Mouse (Mus musculus) hindbrain, embryonic 11.5 days (tissue): ENCODE measurements around the gene Rnf180. TPM values are rescaled to one million over a fixed set of nuclear protein-coding genes. Genes with fewer than 3 reads are reported as not detected.

Experiments
- ATAC-seq: fragments of 200-750 bp; cut with Nextera tagmentation; 2 replicates; pipeline ENCODE4 v1.8.0; 2017; ENCODE audit warnings: mild to moderate bottlenecking, moderate TSS enrichment, moderate library complexity; ENCODE audit not compliant: low FRiP score
- DNase-seq: peaks from one replicate; pipeline ENCODE4 v3.0.0-alpha.2; 2015; ENCODE audit warnings: low spot score
- H3K27ac ChIP-seq: fragments of 300-500 bp; sonication (generic); 2 replicates; pipeline ENCODE4 v1.5.1; 2014; ENCODE audit warnings: mild to moderate bottlenecking, low read depth, low read length
- H3K27me3 ChIP-seq: fragments of 300-500 bp; sonication (generic); 2 replicates; pipeline ENCODE4 v1.6.1; 2014; ENCODE audit warnings: mild to moderate bottlenecking, low read length, moderate library complexity, mixed read lengths; ENCODE audit not compliant: control insufficient read depth, insufficient read depth
- H3K36me3 ChIP-seq: fragments of 300-500 bp; sonication (generic); 2 replicates; pipeline ENCODE4 v1.6.1; 2014; ENCODE audit warnings: mild to moderate bottlenecking, low read length, moderate library complexity, mixed read lengths; ENCODE audit not compliant: control insufficient read depth, insufficient read depth
- H3K4me1 ChIP-seq: fragments of 300-500 bp; sonication (generic); replicated peaks from 2 replicates; pipeline ENCODE4 v1.6.1; 2014; ENCODE audit warnings: low read length, mixed read lengths; ENCODE audit not compliant: control insufficient read depth, insufficient read depth
- H3K4me2 ChIP-seq: fragments of 300-500 bp; sonication (generic); replicated peaks from 2 replicates; pipeline ENCODE4 v1.6.1; 2014; ENCODE audit warnings: mild to moderate bottlenecking, low read depth, low read length
- H3K4me3 ChIP-seq: fragments of 300-500 bp; sonication (generic); 2 replicates; pipeline ENCODE4 v1.5.1; 2014; ENCODE audit warnings: low read depth, low read length
- H3K9ac ChIP-seq: fragments of 300-500 bp; sonication (generic); 2 replicates; pipeline ENCODE4 v1.6.1; 2014; ENCODE audit warnings: low read depth, low read length
- H3K9me3 ChIP-seq: fragments of 300-500 bp; sonication (generic); 2 replicates; pipeline ENCODE4 v1.6.1; 2016; ENCODE audit warnings: low read length; ENCODE audit not compliant: control insufficient read depth
- WGBS: fragments of 180-500 bp; shearing (Covaris S2); extraction: QIAGEN DNeasy Blood & Tissue Kit; methylation state at CpG from one replicate; pipeline ENCODE4 v1.1.7; 2014; 5-methylcytosine and 5-hydroxymethylcytosine counted together
- polyA plus RNA-seq: library from polyadenylated mRNA; unstranded; fragments of >200 nt; fragmentation: Nextera tagmentation; extraction: Ambion mirVana; gene quantifications from 2 replicates; pipeline ENCODE4 v1.2.1, GENCODE M21; 2014

Gene Rnf180
- polyA plus RNA-seq, 1 experiment from 2014 or later: 10.1 TPM

GRCm38 (mm10) chr13:105224048-105224447 is 70.6 kb downstream of the Rnf180 start:
- Histone ChIP-seq H3K9me3 (no peaks in the 10 kb centered on the region), H3K4me2 (no peak overlapping the region), H3K4me3 (no peak overlapping the region), H3K27me3 (no peaks in the 10 kb centered on the region), H3K36me3 (no peaks in the 10 kb centered on the region), H3K9ac (no peak overlapping the region), H3K4me1 (no peaks in the 10 kb centered on the region), H3K27ac (no peak overlapping the region)
- WGBS: 54% methylated on average over 10 of the region's 10 CpGs
- ATAC-seq: no peak
- no peak for DNase-seq

GRCm38 (mm10) chr13:105223147-105223546 is 71.5 kb downstream of the Rnf180 start:
- DNase-seq (peak; percentile 22), ATAC-seq (peak; percentile 76)
- H3K9ac ChIP-seq: no peak overlapping the region
- H3K27me3 ChIP-seq: no peaks in the 10 kb centered on the region
- no peaks in the 10 kb centered on the region for H3K36me3 ChIP-seq
- no peak overlapping the region for H3K4me2 ChIP-seq
- no peak overlapping the region for H3K27ac ChIP-seq
- H3K4me3 ChIP-seq: no peak overlapping the region
- WGBS: 75% methylated on average over 3 of the region's 3 CpGs
- H3K9me3 ChIP-seq: no peaks in the 10 kb centered on the region
- H3K4me1 ChIP-seq: no peaks in the 10 kb centered on the region

- Histone ChIP-seq H3K4me3 (no peak overlapping the region), H3K9ac (no peak overlapping the region), H3K9me3 (no peaks in the 10 kb centered on the region), H3K36me3 (no peaks in the 10 kb centered on the region), H3K4me2 (no peak overlapping the region), H3K27me3 (no peaks in the 10 kb centered on the region), H3K27ac (no peak overlapping the region), H3K4me1 (no peaks in the 10 kb centered on the region)
- no peak for DNase-seq
- ATAC-seq: peak; percentile 18; the same call in 1 of the 2 replicates
- whole genome bisulfite sequencing: 92% methylated on average over 5 of the region's 5 CpGs
Observed at GRCm38 (mm10) chr13:105222016-105222725, 72.4 kb downstream of the Rnf180 start.

GRCm38 (mm10) chr13:105210746-105211145 is 83.9 kb downstream of the Rnf180 start:
- ATAC-seq (no peak), DNase-seq (no peak)
- Histone ChIP-seq H3K27me3 (no peaks in the 10 kb centered on the region), H3K4me2 (no peak overlapping the region), H3K36me3 (no peaks in the 10 kb centered on the region), H3K4me3 (no peak overlapping the region), H3K4me1 (no peaks in the 10 kb centered on the region), H3K27ac (no peak overlapping the region), H3K9ac (no peak overlapping the region), H3K9me3 (no peaks in the 10 kb centered on the region)
- 88% methylated on average over 3 of the region's 3 CpGs for WGBS

GRCm38 (mm10) chr13:105203851-105204250 is 90.8 kb downstream of the Rnf180 start:
- 90% methylated on average over 3 of the region's 3 CpGs for WGBS
- ATAC-seq: no peak

GRCm38 (mm10) chr13:105198658-105199057 is 96.0 kb downstream of the Rnf180 start:
- no peak overlapping the region for H3K4me3 ChIP-seq
- no peak overlapping the region for H3K9ac ChIP-seq
- ATAC-seq (no peak), DNase-seq (no peak)
- WGBS: 86% methylated on average over 3 of the region's 3 CpGs
- no peaks in the 10 kb centered on the region for H3K4me1 ChIP-seq
- no peaks in the 10 kb centered on the region for H3K27me3 ChIP-seq
- no peak overlapping the region for H3K4me2 ChIP-seq
- no peak overlapping the region for H3K27ac ChIP-seq
- H3K9me3 ChIP-seq: no peaks in the 10 kb centered on the region
- H3K36me3 ChIP-seq: no peaks in the 10 kb centered on the region

More at GRCm38 (mm10) chr13:105203851-105204250, 90.8 kb downstream of the Rnf180 start:
- no peak overlapping the region for H3K4me2 ChIP-seq
- H3K4me1 ChIP-seq: no peaks in the 10 kb centered on the region
- H3K36me3 ChIP-seq: no peaks in the 10 kb centered on the region
- H3K27me3 ChIP-seq: no peaks in the 10 kb centered on the region
- no peaks in the 10 kb centered on the region for H3K9me3 ChIP-seq
- no peak for DNase-seq
- no peak overlapping the region for H3K4me3 ChIP-seq
- no peak overlapping the region for H3K27ac ChIP-seq
- H3K9ac ChIP-seq: no peak overlapping the region

GRCm38 (mm10) chr13:105198028-105198427 is 96.6 kb downstream of the Rnf180 start:
- Histone ChIP-seq H3K36me3 (no peaks in the 10 kb centered on the region), H3K9me3 (no peaks in the 10 kb centered on the region), H3K4me3 (no peak overlapping the region), H3K27me3 (no peaks in the 10 kb centered on the region), H3K9ac (no peak overlapping the region), H3K4me2 (no peak overlapping the region), H3K4me1 (no peaks in the 10 kb centered on the region), H3K27ac (no peak overlapping the region)
- no peak; the same call in 1 of the 2 replicates for ATAC-seq
- WGBS: 53% methylated on average over 3 of the region's 3 CpGs
- no peak for DNase-seq

- no peaks in the 10 kb centered on the region for H3K27me3 ChIP-seq
- H3K36me3 ChIP-seq: no peaks in the 10 kb centered on the region
Observed at GRCm38 (mm10) chr13:105193583-105193982, 101.0 kb downstream of the Rnf180 start.

GRCm38 (mm10) chr13:105188730-105189129 is 105.9 kb downstream of the Rnf180 start:
- no peaks in the 10 kb centered on the region for H3K9me3 ChIP-seq
- ATAC-seq (no peak), DNase-seq (no peak)
- H3K4me2 ChIP-seq: no peak overlapping the region
- H3K4me3 ChIP-seq: no peak overlapping the region
- H3K27ac ChIP-seq: no peak overlapping the region
- no peaks in the 10 kb centered on the region for H3K27me3 ChIP-seq
- H3K36me3 ChIP-seq: no peaks in the 10 kb centered on the region
- no peak overlapping the region for H3K9ac ChIP-seq
- no peaks in the 10 kb centered on the region for H3K4me1 ChIP-seq
- 92% methylated on average over 7 of the region's 7 CpGs for WGBS

More at GRCm38 (mm10) chr13:105193583-105193982, 101.0 kb downstream of the Rnf180 start:
- Histone ChIP-seq H3K9me3 (no peaks in the 10 kb centered on the region), H3K4me3 (no peak overlapping the region), H3K4me1 (no peaks in the 10 kb centered on the region), H3K4me2 (no peak overlapping the region), H3K9ac (no peak overlapping the region), H3K27ac (no peak overlapping the region)
- DNase-seq (no peak), ATAC-seq (no peak)
- WGBS: 86% methylated on average over 7 of the region's 7 CpGs
